Mouse (Mus musculus) WW6 (cell line): Measurements from ENCODE around the gene Foxl2.
A peak's percentile ranks its signal among the peaks of the same experiment; 100 is the strongest.

Source experiments
- DNase-seq: peaks from one replicate; pipeline ENCODE4 v3.0.0-alpha.2; 2013; ENCODE audit warnings: low read depth, low spot score

Foxl2 gene

GRCm38 (mm10) chr9:98961591-98962477 is 6.7 kb downstream of the Foxl2 start:
- no peak for DNase-seq

DNA sequence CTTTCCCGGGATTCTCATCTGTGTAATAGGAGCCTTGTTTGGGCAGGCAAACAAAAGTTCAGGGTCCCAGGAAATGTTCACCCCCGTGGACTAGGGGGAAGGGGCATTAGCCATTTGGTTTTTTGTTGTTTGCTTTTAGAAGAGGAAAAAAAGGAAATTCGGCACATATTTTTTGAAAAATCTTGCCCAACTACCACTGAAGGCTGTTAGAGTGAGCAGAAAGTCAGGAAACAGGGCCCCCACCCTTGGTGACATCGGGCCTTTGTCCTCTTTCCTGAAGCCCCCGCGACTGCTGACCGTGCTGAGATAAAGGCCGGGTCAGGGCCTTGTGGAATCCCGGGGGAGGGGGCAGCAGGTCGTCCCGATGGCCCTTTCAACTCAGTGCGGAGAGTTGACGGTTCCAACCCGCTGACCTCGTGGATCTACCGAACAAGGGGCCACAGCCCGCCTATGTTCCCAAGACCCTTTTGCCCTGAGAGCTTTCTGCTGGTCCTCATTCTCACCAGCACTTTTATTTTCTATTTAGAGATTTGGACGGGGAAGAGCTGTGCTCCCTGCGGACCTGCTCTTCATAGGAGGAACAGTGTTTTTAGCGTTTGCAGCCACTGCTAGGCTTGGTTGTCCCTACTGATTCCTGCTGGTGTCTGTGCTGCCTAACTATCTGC is 7.5 kb downstream of the Foxl2 start:
- no peak for DNase-seq

DNA sequence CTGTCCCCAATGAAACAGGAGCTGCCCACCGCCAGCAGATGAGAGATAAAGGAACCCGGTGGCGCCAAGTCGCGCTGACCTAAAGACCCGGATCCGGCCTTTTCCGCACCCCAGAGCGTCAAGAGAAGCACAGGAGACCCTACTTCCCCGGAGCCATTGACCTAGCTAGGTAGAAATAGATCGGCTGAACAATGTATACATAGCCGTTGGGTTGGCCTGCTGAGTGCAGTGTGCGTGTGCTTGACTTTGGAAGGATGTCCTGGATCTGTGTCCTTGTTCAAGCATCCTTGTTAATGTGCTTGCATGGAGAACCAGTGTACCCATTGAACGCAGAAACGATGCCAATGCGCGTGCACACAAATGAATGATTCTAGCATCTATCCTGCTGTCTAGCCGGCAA is 8.6 kb downstream of the Foxl2 start:
- DNase-seq, result no peak

DNA sequence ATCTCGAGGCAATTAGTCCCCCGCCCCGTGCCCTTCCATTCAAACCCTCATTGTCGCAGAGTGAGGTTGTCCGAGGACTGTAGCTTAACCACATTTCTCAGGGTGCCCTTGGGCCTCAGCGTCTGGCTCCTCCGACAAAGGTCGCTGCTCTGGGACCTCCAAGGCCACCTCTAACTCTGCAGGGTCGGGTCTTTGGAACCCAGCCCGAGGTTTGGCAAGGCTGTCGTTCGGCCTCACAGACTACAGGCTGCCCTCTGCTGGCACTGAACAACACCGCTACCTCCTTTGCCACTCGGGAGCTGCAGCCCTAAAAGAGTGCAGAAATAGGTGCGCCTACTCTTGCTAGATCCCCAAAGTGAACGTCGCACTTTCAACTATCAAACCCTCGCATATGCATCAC is 10.0 kb downstream of the Foxl2 start:
- DNase-seq, result no peak

- no peak for DNase-seq
Measured at GRCm38 (mm10) chr9:98973101-98973521, 18.0 kb downstream of the Foxl2 start.

- no peak for DNase-seq
Measured at GRCm38 (mm10) chr9:98973561-98973960, 18.5 kb downstream of the Foxl2 start.

- no peak for DNase-seq
Measured at GRCm38 (mm10) chr9:98974898-98975297, 19.8 kb downstream of the Foxl2 start.

GRCm38 (mm10) chr9:98976081-98976480 is 21.0 kb downstream of the Foxl2 start:
- no peak for DNase-seq

DNA sequence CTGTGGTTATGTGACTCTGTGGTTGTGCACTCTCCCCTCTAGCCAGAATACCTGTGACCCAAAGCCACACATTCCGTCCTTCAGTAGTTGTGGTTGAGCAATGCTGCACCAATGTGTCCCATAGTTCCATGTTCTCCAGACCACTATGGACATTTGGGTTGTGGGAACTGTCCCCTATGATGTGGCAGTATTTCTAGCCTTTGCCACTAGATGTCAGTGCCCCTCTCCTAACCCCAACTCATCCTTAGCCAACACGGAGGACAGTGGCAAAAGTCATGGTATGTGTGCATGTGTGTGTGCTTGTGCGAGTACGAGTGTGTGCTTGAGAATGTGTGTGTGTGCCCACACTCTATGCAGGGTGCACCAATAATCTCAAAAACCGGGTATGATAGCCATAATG is 21.4 kb downstream of the Foxl2 start:
- no peak for DNase-seq

DNA sequence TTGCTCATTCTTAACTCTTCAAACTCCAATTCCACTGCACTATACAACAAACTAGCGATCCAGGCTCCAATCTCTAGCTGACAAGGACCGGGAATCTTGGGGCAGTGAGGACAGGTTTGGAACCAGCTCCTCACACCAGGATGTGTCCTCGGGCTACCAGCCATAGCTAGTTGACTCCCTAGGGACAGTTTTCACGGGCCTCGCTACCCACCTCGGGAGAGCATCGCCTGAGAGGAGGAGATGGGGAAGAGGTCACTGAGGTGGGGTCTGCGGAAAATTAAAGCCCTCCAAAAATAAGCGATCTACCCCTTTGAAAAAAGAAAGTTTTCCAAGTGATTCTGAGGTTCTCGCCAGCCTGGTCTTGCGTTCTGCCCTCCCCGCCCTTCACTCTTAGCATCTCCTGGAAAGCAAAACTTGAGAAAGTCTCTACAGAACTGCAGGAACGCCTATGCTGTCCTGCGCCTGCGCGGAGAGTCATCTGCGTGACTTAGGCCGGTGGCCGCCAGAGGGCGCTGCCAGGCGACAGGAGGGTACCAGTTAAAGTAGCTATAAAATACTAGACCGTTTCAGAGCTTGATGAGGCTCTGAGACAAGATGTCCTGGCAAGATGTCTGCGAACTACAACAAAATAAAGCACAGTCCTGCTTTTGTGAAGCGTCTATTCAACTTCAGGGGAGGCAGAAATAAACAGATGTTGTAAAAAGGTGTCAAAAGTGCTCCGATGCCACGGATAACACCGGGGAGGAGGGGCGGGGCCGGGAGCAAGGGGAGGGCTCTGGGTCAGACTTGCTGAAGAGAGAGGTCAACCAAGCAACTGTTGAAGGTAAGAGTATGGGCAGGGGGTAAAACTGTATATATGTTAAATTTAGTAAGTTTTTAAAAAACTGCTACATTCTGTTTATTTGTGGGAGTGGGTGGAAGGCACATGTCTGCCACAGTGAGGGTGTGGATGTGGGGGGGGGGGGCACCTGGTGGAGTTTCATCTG is 24.6 kb downstream of the Foxl2 start:
- peak; percentile 78 for DNase-seq

GRCm38 (mm10) chr9:98985800-98986475 is 30.9 kb downstream of the Foxl2 start, which contains the start of gene Faim:
TSS of gene Faim (plus strand) at chr9:98986373.
- DNase-seq, result peak; percentile 97

GRCm38 (mm10) chr9:98986476-98987096 is 31.5 kb downstream of the Foxl2 start:
- DNase-seq, result peak; percentile 33

DNA sequence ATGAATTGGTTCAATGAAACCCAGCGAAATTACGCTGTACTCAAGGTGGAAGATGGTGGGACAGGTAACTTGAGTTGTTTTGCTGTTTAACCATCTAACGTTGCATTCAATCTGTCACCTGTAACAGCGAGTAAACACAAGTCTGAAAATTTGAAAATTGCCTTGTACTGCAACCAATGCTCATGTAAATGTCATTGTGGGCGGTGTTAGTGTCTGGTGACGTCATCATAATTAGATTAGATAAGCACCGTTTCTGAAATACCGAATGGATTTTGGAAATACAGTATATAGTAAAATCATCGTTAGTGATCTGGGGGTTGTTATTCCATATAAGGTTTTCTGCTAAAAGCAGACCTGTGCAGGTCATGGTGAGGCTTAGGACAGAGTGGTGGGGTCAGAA is 32.0 kb downstream of the Foxl2 start:
- no peak for DNase-seq

DNA sequence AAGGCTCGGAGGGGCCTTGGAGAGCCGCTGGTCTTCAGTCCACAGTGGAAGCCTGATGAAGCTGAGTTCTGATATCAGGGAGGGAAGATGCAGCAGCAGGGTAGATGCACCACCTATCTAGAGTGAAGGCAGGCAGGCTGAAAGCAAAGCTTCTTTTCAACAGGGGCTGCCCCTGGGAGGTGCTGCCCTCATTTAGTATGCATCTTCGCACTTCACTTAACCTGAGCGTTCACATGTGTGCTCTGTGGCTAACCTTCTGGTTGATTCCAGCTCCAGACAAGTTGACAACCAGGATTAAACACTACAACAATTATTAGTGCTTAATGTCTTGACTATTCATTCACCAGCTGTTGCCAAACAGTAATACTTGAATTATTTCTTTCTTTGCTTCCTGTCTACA is 39.0 kb downstream of the Foxl2 start:
- DNase-seq, result no peak

GRCm38 (mm10) chr9:98999881-99000339 is 44.8 kb downstream of the Foxl2 start:
- DNase-seq, result no peak

- DNase-seq, result no peak
Measured at GRCm38 (mm10) chr9:99001326-99001725, 46.2 kb downstream of the Foxl2 start.
